Mouse (Mus musculus) limb, embryonic 13.5 days (tissue): ENCODE data around the gene 4930590J08Rik. TPM values are rescaled to one million over a fixed set of nuclear protein-coding genes. Genes with fewer than 3 reads are reported as not detected.

Experiments
- polyA plus RNA-seq: library from polyadenylated mRNA; unstranded; fragments of >200 nt; fragmentation: Nextera tagmentation; extraction: Ambion mirVana; gene quantifications from 2 replicates; pipeline ENCODE4 v1.2.1, GENCODE M21; 2015

4930590J08Rik gene
- polyA plus RNA-seq, 1 experiment from 2014 or later = 0.57 TPM

Other genes with a start within 250 kb of the 4930590J08Rik start
- gene Slc6a6, start 218.8 kb upstream of the 4930590J08Rik start, polyA plus RNA-seq = 48.7 and 51.1 TPM in 2 replicates
- 1.6 and 1.7 TPM in 2 replicates for gene Grip2, start 75.6 kb upstream of the 4930590J08Rik start, polyA plus RNA-seq
- 44.3 and 44.9 TPM in 2 replicates for gene Ccdc174, start 24.8 kb upstream of the 4930590J08Rik start, polyA plus RNA-seq
- 7.0 TPM in 2 replicates for gene Fgd5, start 76.1 kb downstream of the 4930590J08Rik start, polyA plus RNA-seq
- 21.1 and 24.3 TPM in 2 replicates for gene Nr2c2, start 188.6 kb downstream of the 4930590J08Rik start, polyA plus RNA-seq